Mouse (Mus musculus) cortical plate, adult 2 months (tissue): ENCODE results near the gene Uba6.

Experiments used
- CTCF ChIP-seq: fragments of 200-500 bp; IDR thresholded peaks from 2 replicates; pipeline ENCODE4 v1.5.1; 2011; ENCODE audit warnings: mild to moderate bottlenecking, control low read depth, low read length; ENCODE audit not compliant: insufficient read depth; ENCODE audit errors: extremely low read depth
- POLR2A ChIP-seq: fragments of 200-500 bp; IDR thresholded peaks from 2 replicates; pipeline ENCODE4 v1.6.1; 2011; ENCODE audit warnings: mild to moderate bottlenecking, low read length, control low read depth; ENCODE audit not compliant: insufficient read depth; ENCODE audit errors: extremely low read depth

DNA sequence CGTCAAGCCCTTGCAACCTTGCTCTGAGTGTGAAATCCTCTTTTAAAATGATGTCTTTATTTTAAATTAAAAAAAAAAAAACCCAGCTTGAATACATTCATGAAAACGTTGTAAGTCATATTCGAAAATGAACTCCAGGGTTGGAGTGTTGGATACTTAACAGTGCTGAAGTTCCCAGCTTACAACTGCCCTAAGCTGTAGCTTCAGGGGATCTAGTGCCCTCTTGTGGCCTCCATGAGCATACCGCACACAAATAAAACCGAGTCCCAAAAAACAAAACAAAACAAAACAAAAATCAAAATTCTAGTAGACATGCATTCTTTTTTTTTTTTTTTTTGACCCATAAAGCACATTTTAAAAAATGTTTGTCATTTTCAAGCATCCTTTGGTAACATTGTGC is 18.2 kb upstream of the Uba6 start:
- TF ChIP-seq CTCF (peak; percentile 58), POLR2A (no peak)
